Mouse (Mus musculus) stomach, embryonic 16.5 days (tissue): Measurements from ENCODE around the gene Fto. TPM values are rescaled to one million over a fixed set of nuclear protein-coding genes. Genes with fewer than 3 reads are reported as not detected.

Experiments
- ATAC-seq: fragments of 200-750 bp; cut with Nextera tagmentation; 2 replicates; pipeline ENCODE4 v1.8.0; 2017; ENCODE audit warnings: moderate number of reproducible peaks, moderate TSS enrichment; ENCODE audit not compliant: insufficient read depth, low FRiP score
- H3K27ac ChIP-seq: fragments of 300-500 bp; sonication (generic); 2 replicates; pipeline ENCODE4 v1.5.1; 2014; ENCODE audit warnings: low read length
- H3K27me3 ChIP-seq: fragments of 300-500 bp; sonication (generic); 2 replicates; pipeline ENCODE4 v1.6.1; 2014; ENCODE audit warnings: low read length, control low read depth, mixed read lengths; ENCODE audit not compliant: control insufficient read depth, insufficient read depth
- H3K36me3 ChIP-seq: fragments of 300-500 bp; sonication (generic); 2 replicates; pipeline ENCODE4 v1.6.1; 2014; ENCODE audit warnings: low read length; ENCODE audit not compliant: control insufficient read depth, insufficient read depth
- H3K4me1 ChIP-seq: fragments of 300-500 bp; sonication (generic); 2 replicates; pipeline ENCODE4 v1.6.1; 2014; ENCODE audit warnings: low read length, control low read depth, mixed read lengths; ENCODE audit not compliant: control insufficient read depth, insufficient read depth
- H3K4me2 ChIP-seq: fragments of 300-500 bp; sonication (generic); 2 replicates; pipeline ENCODE4 v1.6.1; 2014; ENCODE audit warnings: low read depth, low read length, mixed read lengths
- H3K4me3 ChIP-seq: fragments of 300-500 bp; sonication (generic); replicated peaks from 2 replicates; pipeline ENCODE4 v1.5.1; 2014; ENCODE audit warnings: mild to moderate bottlenecking, low read length
- H3K9ac ChIP-seq: fragments of 300-500 bp; sonication (generic); 2 replicates; pipeline ENCODE4 v1.6.1; 2014; ENCODE audit warnings: low read length
- H3K9me3 ChIP-seq: fragments of 300-500 bp; sonication (generic); replicated peaks from 2 replicates; pipeline ENCODE4 v1.6.1; 2016; ENCODE audit warnings: low read length, control low read depth; ENCODE audit not compliant: control insufficient read depth
- WGBS: fragments of 180-500 bp; shearing (Covaris S2); extraction: QIAGEN DNeasy Blood & Tissue Kit; methylation state at CpG from one replicate; pipeline ENCODE4 v1.1.7; 2014; 5-methylcytosine and 5-hydroxymethylcytosine counted together
- polyA plus RNA-seq: library from polyadenylated mRNA; unstranded; fragments of >200 nt; fragmentation: Nextera tagmentation; extraction: Ambion mirVana; gene quantifications from 2 replicates; pipeline ENCODE4 v1.2.1, GENCODE M21; 2015

The Fto gene
- polyA plus RNA-seq, 1 experiment from 2014 or later: 73.4 TPM

GRCm38 (mm10) chr8:91684596-91685317, 371.4 kb downstream of the Fto start:
- Histone ChIP-seq H3K4me1 (no peaks in the 10 kb centered on the region), H3K9me3 (no peaks in the 10 kb centered on the region), H3K9ac (no peak overlapping the region), H3K27me3 (no peaks in the 10 kb centered on the region), H3K36me3 (no peaks in the 10 kb centered on the region), H3K4me2 (no peak overlapping the region), H3K4me3 (no peak overlapping the region), H3K27ac (no peak overlapping the region)
- no peak for ATAC-seq
- 75% methylated on average over 6 of the region's 6 CpGs for WGBS

DNA sequence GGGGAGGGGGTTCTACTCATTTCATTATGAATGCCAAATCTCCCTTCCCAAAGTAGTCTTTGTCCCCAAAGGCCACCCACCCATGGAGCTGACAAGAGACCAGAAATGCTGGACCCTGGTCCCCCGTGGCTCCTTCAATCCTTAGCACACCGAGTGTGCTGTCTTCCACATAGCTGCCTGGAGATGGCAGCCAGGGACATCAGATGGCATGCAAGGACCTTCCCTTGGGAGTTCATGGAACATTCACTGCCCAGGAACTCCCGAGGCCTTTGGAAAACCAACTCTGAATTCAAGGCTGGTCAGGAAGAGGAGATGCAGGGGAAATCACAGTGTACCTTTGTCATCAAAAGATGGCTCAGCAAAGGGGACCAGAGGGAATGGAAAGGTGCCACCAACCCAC, 372.1 kb downstream of the Fto start:
- no peak overlapping the region for H3K9ac ChIP-seq
- no peaks in the 10 kb centered on the region for H3K4me1 ChIP-seq
- H3K4me2 ChIP-seq: no peak overlapping the region
- no peak for ATAC-seq
- H3K36me3 ChIP-seq: no peaks in the 10 kb centered on the region
- WGBS: 48% methylated on average over 3 of the region's 3 CpGs
- H3K27ac ChIP-seq: no peak overlapping the region
- H3K27me3 ChIP-seq: no peaks in the 10 kb centered on the region
- no peaks in the 10 kb centered on the region for H3K9me3 ChIP-seq
- H3K4me3 ChIP-seq: no peak overlapping the region

- H3K27ac ChIP-seq: no peak overlapping the region
- H3K4me2 ChIP-seq: no peak overlapping the region
- WGBS: 17% methylated on average over 15 of the region's 15 CpGs
- H3K36me3 ChIP-seq: no peaks in the 10 kb centered on the region
- H3K9me3 ChIP-seq: no peaks in the 10 kb centered on the region
- H3K9ac ChIP-seq: no peak overlapping the region
- ATAC-seq: no peak
- H3K27me3 ChIP-seq: no peaks in the 10 kb centered on the region
- no peak overlapping the region for H3K4me3 ChIP-seq
- no peaks in the 10 kb centered on the region for H3K4me1 ChIP-seq
Measured at GRCm38 (mm10) chr8:91692056-91692721, 378.9 kb downstream of the Fto start.

- no peaks in the 10 kb centered on the region for H3K9me3 ChIP-seq
- H3K4me3 ChIP-seq: no peak overlapping the region
- 68% methylated on average over 5 of the region's 5 CpGs for WGBS
- H3K27ac ChIP-seq: no peak overlapping the region
- no peaks in the 10 kb centered on the region for H3K36me3 ChIP-seq
- ATAC-seq: no peak
- no peaks in the 10 kb centered on the region; the same call in 1 of the 2 replicates for H3K27me3 ChIP-seq
- no peak overlapping the region for H3K9ac ChIP-seq
- no peak overlapping the region for H3K4me2 ChIP-seq
- H3K4me1 ChIP-seq: no peaks in the 10 kb centered on the region
Measured at GRCm38 (mm10) chr8:91706533-91706932, 393.2 kb downstream of the Fto start.

DNA sequence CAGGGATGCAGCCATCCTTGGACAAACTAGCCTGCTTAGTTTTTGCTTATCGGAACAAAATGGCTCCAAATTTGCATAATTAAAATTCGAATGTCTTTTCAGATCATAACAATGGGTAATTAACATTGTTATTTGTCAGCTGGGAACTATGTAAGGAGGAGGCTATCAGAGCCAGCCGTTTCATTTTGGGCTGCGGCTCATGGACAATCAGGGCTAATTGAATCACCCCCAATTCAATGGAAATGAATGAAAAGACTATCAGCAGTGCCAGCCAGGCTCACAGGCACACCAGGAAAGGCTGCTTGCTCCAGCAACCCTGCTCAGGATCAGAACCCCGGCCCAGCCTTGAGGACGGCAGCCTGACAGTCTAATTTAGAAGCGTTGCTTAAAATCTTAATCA, 395.3 kb downstream of the Fto start:
- Histone ChIP-seq H3K27me3 (peaks cover 8% of the 10 kb centered on the region), H3K4me3 (no peak overlapping the region), H3K9ac (no peak overlapping the region), H3K4me2 (no peak overlapping the region), H3K36me3 (no peaks in the 10 kb centered on the region), H3K4me1 (peaks cover 3% of the 10 kb centered on the region), H3K9me3 (no peaks in the 10 kb centered on the region), H3K27ac (no peak overlapping the region)
- no peak for ATAC-seq
- WGBS: 72% methylated on average over 7 of the region's 7 CpGs

GRCm38 (mm10) chr8:91709768-91710167, 396.4 kb downstream of the Fto start:
- Histone ChIP-seq H3K27me3 (peaks cover 8% of the 10 kb centered on the region), H3K9ac (no peak overlapping the region), H3K4me1 (peaks cover 9% of the 10 kb centered on the region), H3K9me3 (no peaks in the 10 kb centered on the region), H3K27ac (no peak overlapping the region), H3K36me3 (no peaks in the 10 kb centered on the region), H3K4me2 (no peak overlapping the region), H3K4me3 (no peak overlapping the region)
- 30% methylated on average over 7 of the region's 7 CpGs for WGBS
- no peak for ATAC-seq

DNA sequence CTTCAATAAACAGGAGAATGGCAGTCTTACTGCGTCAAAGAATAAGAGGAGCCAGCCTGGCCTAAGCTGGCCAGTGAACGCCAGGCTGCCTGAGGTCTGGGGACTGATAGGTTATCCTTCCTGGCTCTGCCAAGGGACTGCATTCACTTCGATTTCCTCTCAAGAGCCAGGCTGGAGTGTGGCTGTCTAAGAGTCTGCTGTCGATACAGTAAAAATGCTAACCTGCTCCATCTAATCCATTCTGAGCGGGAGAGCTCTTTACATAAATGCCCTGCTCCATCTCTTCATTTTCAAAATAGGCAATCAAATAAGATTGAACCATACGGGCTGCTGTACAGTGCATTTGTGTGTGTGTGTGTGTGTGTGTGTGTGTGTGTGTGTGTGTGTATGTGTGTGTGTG, 397.9 kb downstream of the Fto start:
- no peak for ATAC-seq
- no peak overlapping the region for H3K9ac ChIP-seq
- H3K27ac ChIP-seq: no peak overlapping the region
- H3K4me1 ChIP-seq: peaks cover 9% of the 10 kb centered on the region
- 68% methylated on average over 6 of the region's 6 CpGs for WGBS
- H3K36me3 ChIP-seq: no peaks in the 10 kb centered on the region
- no peaks in the 10 kb centered on the region for H3K9me3 ChIP-seq
- H3K27me3 ChIP-seq: peaks cover 8% of the 10 kb centered on the region
- H3K4me2 ChIP-seq: no peak overlapping the region
- H3K4me3 ChIP-seq: no peak overlapping the region

DNA sequence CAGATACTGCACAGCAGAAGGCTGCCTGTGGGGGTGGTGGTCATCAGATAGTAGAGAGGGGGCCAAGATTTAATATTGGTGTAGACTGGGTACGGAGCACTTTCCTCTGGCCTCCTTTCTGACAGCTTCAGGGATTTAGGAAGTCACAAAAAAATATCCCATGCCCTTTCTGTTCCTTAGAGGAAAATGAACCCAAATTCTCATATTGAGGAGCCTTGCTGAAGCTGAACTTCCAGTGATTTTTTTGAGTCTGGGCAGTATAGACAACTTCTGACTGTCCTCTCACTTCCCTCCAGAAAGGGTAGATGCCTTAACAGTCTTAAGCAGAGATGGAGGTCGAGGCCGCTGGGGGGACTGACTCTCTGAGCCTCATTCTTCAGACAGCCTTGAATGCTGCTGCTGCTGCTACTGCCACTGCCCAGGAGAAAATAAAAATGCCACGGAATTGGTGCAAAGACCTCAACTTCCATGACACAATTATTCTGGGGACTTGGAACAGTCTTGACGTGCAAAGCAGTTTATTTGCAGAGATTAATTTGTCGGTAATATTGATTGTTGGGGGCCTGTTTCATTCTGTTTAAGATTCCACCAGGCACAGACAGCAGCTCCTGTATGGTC, 398.8 kb downstream of the Fto start:
- H3K4me2 ChIP-seq: peak overlapping the region; percentile 58; the same call in 1 of the 2 replicates
- 35% methylated on average over 6 of the region's 6 CpGs for WGBS
- H3K27me3 ChIP-seq: peaks cover 8% of the 10 kb centered on the region
- peaks cover 9% of the 10 kb centered on the region for H3K4me1 ChIP-seq
- no peak overlapping the region for H3K27ac ChIP-seq
- no peak for ATAC-seq
- no peak overlapping the region for H3K9ac ChIP-seq
- H3K9me3 ChIP-seq: no peaks in the 10 kb centered on the region
- no peaks in the 10 kb centered on the region for H3K36me3 ChIP-seq
- H3K4me3 ChIP-seq: no peak overlapping the region
